Mouse (Mus musculus) midbrain, embryonic 14.5 days (tissue): ENCODE measurements around the gene Eps15l1. TPM values are rescaled to one million over a fixed set of nuclear protein-coding genes. Genes with fewer than 3 reads are reported as not detected.
A peak's percentile ranks its signal among the peaks of the same experiment; 100 is the strongest.

ENCODE experiments used
- ATAC-seq: fragments of 200-750 bp; cut with Nextera tagmentation; 2 replicates; pipeline ENCODE4 v1.8.0; 2017; ENCODE audit warnings: moderate number of reproducible peaks, moderate library complexity; ENCODE audit not compliant: low FRiP score, low TSS enrichment
- DNase-seq: peaks from one replicate; pipeline ENCODE4 v3.0.0-alpha.2; 2015
- H3K27ac ChIP-seq: fragments of 300-500 bp; sonication (generic); replicated peaks from 2 replicates; pipeline ENCODE4 v1.5.1; 2014; ENCODE audit warnings: mild to moderate bottlenecking, low read depth, low read length, moderate library complexity
- H3K27me3 ChIP-seq: fragments of 300-500 bp; sonication (generic); 2 replicates; pipeline ENCODE4 v1.6.1; 2014; ENCODE audit warnings: low read length, control low read depth, mixed read lengths; ENCODE audit not compliant: control insufficient read depth, insufficient read depth
- H3K36me3 ChIP-seq: fragments of 300-500 bp; sonication (generic); 2 replicates; pipeline ENCODE4 v1.6.1; 2014; ENCODE audit warnings: low read length, control low read depth; ENCODE audit not compliant: control insufficient read depth, insufficient read depth
- H3K4me1 ChIP-seq: fragments of 300-500 bp; sonication (generic); 2 replicates; pipeline ENCODE4 v1.6.1; 2014; ENCODE audit warnings: mild to moderate bottlenecking, antibody characterized with exemption, low read length, control low read depth; ENCODE audit not compliant: control insufficient read depth, insufficient read depth
- H3K4me2 ChIP-seq: fragments of 300-500 bp; sonication (generic); 2 replicates; pipeline ENCODE4 v1.6.1; 2014; ENCODE audit warnings: mild to moderate bottlenecking, low read length, moderate library complexity
- H3K4me3 ChIP-seq: fragments of 300-500 bp; sonication (generic); replicated peaks from 2 replicates; pipeline ENCODE4 v1.5.1; 2014; ENCODE audit warnings: low read depth, low read length
- H3K9ac ChIP-seq: fragments of 300-500 bp; sonication (generic); replicated peaks from 2 replicates; pipeline ENCODE4 v1.6.1; 2014; ENCODE audit warnings: mild to moderate bottlenecking, low read length, moderate library complexity
- H3K9me3 ChIP-seq: fragments of 300-500 bp; sonication (generic); 2 replicates; pipeline ENCODE4 v1.6.1; 2016; ENCODE audit warnings: low read length, control low read depth, mixed read lengths; ENCODE audit not compliant: control insufficient read depth
- WGBS: fragments of 180-500 bp; shearing (Covaris S2); extraction: QIAGEN DNeasy Blood & Tissue Kit; methylation state at CpG from one replicate; pipeline ENCODE4 v1.1.7; 2014; 5-methylcytosine and 5-hydroxymethylcytosine counted together
- polyA plus RNA-seq: library from polyadenylated mRNA; unstranded; fragments of >200 nt; fragmentation: Nextera tagmentation; extraction: Ambion mirVana; gene quantifications from 2 replicates; pipeline ENCODE4 v1.2.1, GENCODE M21; 2014

The Eps15l1 gene
- polyA plus RNA-seq, 1 experiment from 2014 or later, result 72.5 TPM

GRCm38 (mm10) chr8:72401381-72401780 is 19.9 kb downstream of the Eps15l1 start:
- WGBS, result 86% methylated on average over 1 of the region's 1 CpGs
- Histone ChIP-seq H3K4me3 (no peak overlapping the region), H3K27me3 (no peaks in the 10 kb centered on the region)

GRCm38 (mm10) chr8:72385737-72386136 is 35.5 kb downstream of the Eps15l1 start:
- Histone ChIP-seq H3K4me1 (no peaks in the 10 kb centered on the region), H3K9ac (no peak overlapping the region), H3K27me3 (no peaks in the 10 kb centered on the region), H3K27ac (no peak overlapping the region), H3K4me3 (no peak overlapping the region), H3K4me2 (no peak overlapping the region), H3K9me3 (no peaks in the 10 kb centered on the region), H3K36me3 (peaks cover 98% of the 10 kb centered on the region)
- no peak for DNase-seq
- 97% methylated on average over 2 of the region's 2 CpGs for WGBS
- no peak for ATAC-seq

More at GRCm38 (mm10) chr8:72401381-72401780, 19.9 kb downstream of the Eps15l1 start:
- no peak for DNase-seq
- Histone ChIP-seq H3K9ac (no peak overlapping the region), H3K36me3 (peaks cover 28% of the 10 kb centered on the region), H3K4me2 (no peak overlapping the region), H3K27ac (no peak overlapping the region), H3K9me3 (no peaks in the 10 kb centered on the region), H3K4me1 (no peaks in the 10 kb centered on the region)
- no peak for ATAC-seq

- H3K9ac ChIP-seq, result no peak overlapping the region
- no peaks in the 10 kb centered on the region for H3K4me1 ChIP-seq
- H3K27me3 ChIP-seq, result no peaks in the 10 kb centered on the region
- peaks cover 100% of the 10 kb centered on the region for H3K36me3 ChIP-seq
- ATAC-seq (no peak), DNase-seq (peak; percentile 6)
- H3K4me3 ChIP-seq, result no peak overlapping the region
- H3K9me3 ChIP-seq, result no peaks in the 10 kb centered on the region
- H3K4me2 ChIP-seq, result no peak overlapping the region
- H3K27ac ChIP-seq, result no peak overlapping the region
- 61% methylated on average over 5 of the region's 5 CpGs for WGBS
Observed at GRCm38 (mm10) chr8:72382395-72382794, 38.9 kb downstream of the Eps15l1 start.

- no peak for ATAC-seq
- WGBS, result 89% methylated on average over 8 of the region's 8 CpGs
Observed at GRCm38 (mm10) chr8:72380656-72381055, 40.6 kb downstream of the Eps15l1 start.

GRCm38 (mm10) chr8:72376900-72377299 is 44.4 kb downstream of the Eps15l1 start:
- Histone ChIP-seq H3K27me3 (no peaks in the 10 kb centered on the region), H3K4me1 (no peaks in the 10 kb centered on the region), H3K27ac (no peak overlapping the region), H3K4me2 (no peak overlapping the region), H3K9ac (no peak overlapping the region), H3K4me3 (no peak overlapping the region), H3K9me3 (no peaks in the 10 kb centered on the region), H3K36me3 (peaks cover 97% of the 10 kb centered on the region)
- DNase-seq (no peak), ATAC-seq (no peak)
- WGBS, result 99% methylated on average over 2 of the region's 2 CpGs

More at GRCm38 (mm10) chr8:72380656-72381055, 40.6 kb downstream of the Eps15l1 start:
- H3K9ac ChIP-seq, result no peak overlapping the region
- H3K9me3 ChIP-seq, result no peaks in the 10 kb centered on the region
- no peaks in the 10 kb centered on the region for H3K4me1 ChIP-seq
- no peak for DNase-seq
- no peak overlapping the region for H3K27ac ChIP-seq
- H3K4me2 ChIP-seq, result no peak overlapping the region
- peaks cover 99% of the 10 kb centered on the region for H3K36me3 ChIP-seq
- H3K4me3 ChIP-seq, result no peak overlapping the region
- no peaks in the 10 kb centered on the region for H3K27me3 ChIP-seq

DNA sequence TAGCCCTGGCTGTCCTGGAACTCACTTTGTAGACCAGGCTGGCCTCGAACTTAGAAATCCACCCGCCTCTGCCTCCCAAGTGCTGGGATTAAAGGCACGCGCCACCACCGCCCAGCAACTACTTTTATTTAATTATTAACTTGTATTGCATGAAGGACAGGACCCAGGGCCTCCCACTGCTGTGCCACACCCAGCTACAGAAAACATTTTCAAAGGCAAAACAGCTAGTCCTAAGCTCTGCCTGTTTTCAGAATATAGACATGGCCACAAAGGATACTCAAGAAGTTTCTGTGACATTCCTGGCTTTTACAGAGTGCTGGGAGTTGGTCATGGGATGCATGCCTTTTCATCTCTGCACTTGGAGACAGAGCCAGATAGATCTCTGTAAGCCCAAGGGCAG is 45.0 kb downstream of the Eps15l1 start:
- 88% methylated on average over 5 of the region's 5 CpGs for WGBS
- Histone ChIP-seq H3K36me3 (peaks cover 97% of the 10 kb centered on the region), H3K9me3 (no peaks in the 10 kb centered on the region), H3K4me2 (no peak overlapping the region), H3K4me3 (no peak overlapping the region), H3K9ac (no peak overlapping the region), H3K27ac (no peak overlapping the region), H3K4me1 (no peaks in the 10 kb centered on the region), H3K27me3 (no peaks in the 10 kb centered on the region)
- DNase-seq, result no peak
- no peak for ATAC-seq

DNA sequence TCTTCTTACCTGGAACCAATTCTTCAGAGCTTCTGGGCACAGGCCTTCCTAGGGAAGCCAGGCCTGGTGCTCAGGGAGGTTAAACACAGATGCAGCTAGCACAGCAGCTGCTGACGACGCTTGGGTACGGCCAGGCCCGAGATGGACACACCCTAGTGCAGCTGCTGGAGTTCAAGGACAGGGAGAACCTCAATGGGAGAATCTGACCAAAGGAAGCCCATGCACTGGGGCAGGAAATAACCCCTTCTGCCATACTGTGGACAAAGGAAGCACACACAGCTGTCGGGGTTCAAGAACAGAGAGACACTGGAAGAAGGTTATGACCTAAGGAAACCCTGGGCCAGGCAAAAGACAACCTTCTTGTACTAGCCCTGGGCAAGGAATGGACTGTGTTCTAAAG is 46.1 kb downstream of the Eps15l1 start:
- DNase-seq, result no peak
- 91% methylated on average over 5 of the region's 5 CpGs for WGBS

DNA sequence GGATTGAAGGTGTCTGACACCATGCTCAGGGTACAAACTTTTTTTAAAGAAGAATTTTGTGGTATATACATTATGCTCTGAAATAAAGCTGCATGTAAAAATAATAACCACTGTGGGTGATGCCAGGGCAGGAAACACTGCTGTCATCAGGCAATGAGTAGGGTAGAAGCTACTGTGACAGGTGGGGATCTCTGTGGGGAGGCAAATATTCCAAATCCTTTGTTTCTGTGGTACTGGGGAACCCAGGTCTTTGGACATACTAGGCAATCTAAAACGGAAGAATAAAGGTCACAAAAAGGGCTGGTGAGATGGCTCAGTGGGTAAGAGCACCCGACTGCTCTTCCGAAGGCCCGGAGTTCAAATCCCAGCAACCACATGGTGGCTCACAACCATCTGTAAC is 48.9 kb downstream of the Eps15l1 start:
- peaks cover 95% of the 10 kb centered on the region for H3K36me3 ChIP-seq
- 98% methylated on average over 4 of the region's 4 CpGs for WGBS
- no peak for ATAC-seq

More for the DNA sequence above, 46.1 kb downstream of the Eps15l1 start:
- Histone ChIP-seq H3K27ac (no peak overlapping the region), H3K4me3 (no peak overlapping the region), H3K4me2 (no peak overlapping the region), H3K9ac (no peak overlapping the region), H3K27me3 (no peaks in the 10 kb centered on the region), H3K9me3 (no peaks in the 10 kb centered on the region), H3K4me1 (no peaks in the 10 kb centered on the region), H3K36me3 (peaks cover 95% of the 10 kb centered on the region)
- no peak for ATAC-seq

DNA sequence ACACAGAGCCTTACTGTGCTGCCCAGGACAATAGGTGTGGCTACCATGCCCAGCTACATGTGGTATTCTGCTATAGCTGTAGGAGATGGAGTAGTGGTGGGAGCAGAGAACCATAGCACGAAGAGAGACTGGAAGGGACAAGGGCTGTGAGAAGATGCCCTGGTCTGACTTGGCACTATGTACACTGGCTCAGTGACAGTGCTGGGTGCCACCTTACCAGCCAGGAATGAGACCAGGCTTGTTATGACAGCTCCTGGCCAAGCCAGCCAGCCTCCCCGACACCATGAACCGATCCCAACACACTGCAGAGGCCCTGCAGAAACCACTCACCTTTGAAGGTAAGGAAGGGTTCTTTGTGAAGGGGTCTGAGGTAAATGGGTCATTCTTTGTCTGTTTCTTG is 49.9 kb downstream of the Eps15l1 start:
- WGBS, result 97% methylated on average over 3 of the region's 3 CpGs
- no peaks in the 10 kb centered on the region for H3K9me3 ChIP-seq
- H3K4me3 ChIP-seq, result no peak overlapping the region
- no peak overlapping the region for H3K27ac ChIP-seq
- H3K36me3 ChIP-seq, result peaks cover 95% of the 10 kb centered on the region
- DNase-seq (no peak), ATAC-seq (no peak)
- H3K27me3 ChIP-seq, result no peaks in the 10 kb centered on the region
- H3K4me2 ChIP-seq, result no peak overlapping the region
- H3K4me1 ChIP-seq, result no peaks in the 10 kb centered on the region
- H3K9ac ChIP-seq, result no peak overlapping the region

More for the DNA sequence above, 48.9 kb downstream of the Eps15l1 start:
- H3K27me3 ChIP-seq, result no peaks in the 10 kb centered on the region
- H3K4me1 ChIP-seq, result no peaks in the 10 kb centered on the region
- H3K27ac ChIP-seq, result no peak overlapping the region
- H3K9me3 ChIP-seq, result no peaks in the 10 kb centered on the region
- no peak for DNase-seq
- no peak overlapping the region for H3K4me3 ChIP-seq
- no peak overlapping the region for H3K9ac ChIP-seq
- no peak overlapping the region for H3K4me2 ChIP-seq
